Mouse (Mus musculus) hindbrain, postnatal 0 days (tissue): ENCODE results near the gene Gm17402. TPM values are rescaled to one million over a fixed set of nuclear protein-coding genes. Genes with fewer than 3 reads are reported as not detected.

Experiments used
- ATAC-seq: fragments of 200-750 bp; cut with Nextera tagmentation; 2 replicates; pipeline ENCODE4 v1.8.0; 2017; ENCODE audit warnings: mild to moderate bottlenecking, moderate TSS enrichment, moderate library complexity
- DNase-seq: peaks from one replicate; pipeline ENCODE4 v3.0.0-alpha.2; 2015; ENCODE audit warnings: low spot score
- H3K27ac ChIP-seq: fragments of 300-500 bp; sonication (generic); 2 replicates; pipeline ENCODE4 v1.5.1; 2014; ENCODE audit warnings: mild to moderate bottlenecking
- H3K27me3 ChIP-seq: fragments of 300-500 bp; sonication (generic); 2 replicates; pipeline ENCODE4 v1.6.1; 2014; ENCODE audit warnings: low read length, mixed read lengths; ENCODE audit not compliant: insufficient read depth
- H3K36me3 ChIP-seq: fragments of 300-500 bp; sonication (generic); 2 replicates; pipeline ENCODE4 v1.6.1; 2014; ENCODE audit warnings: low read length, mixed read lengths; ENCODE audit not compliant: insufficient read depth
- H3K4me1 ChIP-seq: fragments of 300-500 bp; sonication (generic); 2 replicates; pipeline ENCODE4 v1.6.1; 2014; ENCODE audit warnings: antibody characterized with exemption, low read length, mixed read lengths; ENCODE audit not compliant: insufficient read depth
- H3K4me2 ChIP-seq: fragments of 300-500 bp; sonication (generic); 2 replicates; pipeline ENCODE4 v1.6.1; 2014; ENCODE audit warnings: low read depth, mild to moderate bottlenecking, low read length, moderate library complexity, mixed read lengths
- H3K4me3 ChIP-seq: fragments of 300-500 bp; sonication (generic); 2 replicates; pipeline ENCODE4 v1.5.1; 2014; ENCODE audit warnings: low read length
- H3K9ac ChIP-seq: fragments of 300-500 bp; sonication (generic); replicated peaks from 2 replicates; pipeline ENCODE4 v1.6.1; 2014; ENCODE audit warnings: mild to moderate bottlenecking, low read length, moderate library complexity, mixed read lengths
- H3K9me3 ChIP-seq: fragments of 300-500 bp; sonication (generic); 2 replicates; pipeline ENCODE4 v1.6.1; 2016; ENCODE audit warnings: low read length, mixed read lengths
- CTCF ChIP-seq: IDR thresholded peaks from 2 replicates; pipeline ENCODE4 v1.5.1; 2016; ENCODE audit warnings: antibody characterized with exemption, control low read depth, low read depth
- WGBS: fragments of 180-500 bp; shearing (Covaris S2); extraction: QIAGEN DNeasy Blood & Tissue Kit; methylation state at CpG from one replicate; pipeline ENCODE4 v1.1.7; 2014; 5-methylcytosine and 5-hydroxymethylcytosine counted together
- polyA plus RNA-seq: library from polyadenylated mRNA; unstranded; fragments of >200 nt; fragmentation: Nextera tagmentation; extraction: Ambion mirVana; gene quantifications from 2 replicates; pipeline ENCODE4 v1.2.1, GENCODE M21; 2015
- total RNA-seq: library from RNA; depleted of rRNA; stranded (reverse); fragments of >200 nt; gene quantifications from 2 replicates; pipeline ENCODE4 v1.2.3, GENCODE M21; 2014; rRNA removed

The Gm17402 gene
- total and polyA plus RNA-seq, 2 experiments from 2014 or later: not detected

- 69% methylated on average over 12 of the region's 12 CpGs for WGBS
Observed at GRCm38 (mm10) chr3:67351406-67352127, 23.4 kb downstream of the Gm17402 start.

GRCm38 (mm10) chr3:67346674-67347073 is 28.3 kb downstream of the Gm17402 start:
- WGBS: 54% methylated on average over 2 of the region's 2 CpGs
- no peak for ATAC-seq
- H3K36me3 ChIP-seq: no peaks in the 10 kb centered on the region
- no peak for TF ChIP-seq CTCF
- no peaks in the 10 kb centered on the region for H3K4me1 ChIP-seq
- no peaks in the 10 kb centered on the region for H3K9me3 ChIP-seq
- H3K4me3 ChIP-seq: no peak overlapping the region
- H3K27me3 ChIP-seq: no peaks in the 10 kb centered on the region
- no peak for DNase-seq
- H3K9ac ChIP-seq: no peak overlapping the region
- no peak overlapping the region for H3K27ac ChIP-seq
- no peak overlapping the region for H3K4me2 ChIP-seq

More at GRCm38 (mm10) chr3:67351406-67352127, 23.4 kb downstream of the Gm17402 start:
- Histone ChIP-seq H3K27ac (no peak overlapping the region), H3K4me3 (no peak overlapping the region), H3K4me2 (no peak overlapping the region), H3K9ac (no peak overlapping the region), H3K4me1 (no peaks in the 10 kb centered on the region), H3K9me3 (no peaks in the 10 kb centered on the region), H3K36me3 (no peaks in the 10 kb centered on the region), H3K27me3 (no peaks in the 10 kb centered on the region)
- ATAC-seq (no peak), DNase-seq (no peak)
- TF ChIP-seq CTCF: no peak

- H3K9me3 ChIP-seq: no peaks in the 10 kb centered on the region
- no peaks in the 10 kb centered on the region for H3K4me1 ChIP-seq
- no peak overlapping the region for H3K9ac ChIP-seq
- H3K4me2 ChIP-seq: no peak overlapping the region
- DNase-seq: peak; percentile 83
- peak; percentile 92 for TF ChIP-seq CTCF
- no peak overlapping the region for H3K4me3 ChIP-seq
- H3K27ac ChIP-seq: no peak overlapping the region
- H3K36me3 ChIP-seq: no peaks in the 10 kb centered on the region
- WGBS: 8% methylated on average over 2 of the region's 2 CpGs
- ATAC-seq: peak; percentile 59; the same call in 1 of the 2 replicates
- H3K27me3 ChIP-seq: no peaks in the 10 kb centered on the region
Observed at GRCm38 (mm10) chr3:67344599-67344998, 30.4 kb downstream of the Gm17402 start.

GRCm38 (mm10) chr3:67343004-67343662 is 31.8 kb downstream of the Gm17402 start:
- Histone ChIP-seq H3K27me3 (no peaks in the 10 kb centered on the region), H3K9me3 (no peaks in the 10 kb centered on the region), H3K4me1 (no peaks in the 10 kb centered on the region), H3K4me2 (no peak overlapping the region), H3K9ac (no peak overlapping the region), H3K4me3 (no peak overlapping the region), H3K27ac (no peak overlapping the region), H3K36me3 (no peaks in the 10 kb centered on the region)
- 65% methylated on average over 5 of the region's 5 CpGs for WGBS
- ATAC-seq: 0 out of 2 replicates have a peak, but pooled peaks have one; percentile 43
- peak; percentile 76 for DNase-seq
- peak; percentile 77 for TF ChIP-seq CTCF

- H3K27me3 ChIP-seq: no peaks in the 10 kb centered on the region
- H3K36me3 ChIP-seq: no peaks in the 10 kb centered on the region
- DNase-seq (no peak), ATAC-seq (no peak)
- no peaks in the 10 kb centered on the region for H3K9me3 ChIP-seq
- no peak overlapping the region for H3K4me2 ChIP-seq
- H3K4me3 ChIP-seq: no peak overlapping the region
- H3K4me1 ChIP-seq: no peaks in the 10 kb centered on the region
- TF ChIP-seq CTCF: no peak
- H3K27ac ChIP-seq: no peak overlapping the region
- no peak overlapping the region for H3K9ac ChIP-seq
- 43% methylated on average over 7 of the region's 7 CpGs for WGBS
Observed at GRCm38 (mm10) chr3:67340921-67341320, 34.0 kb downstream of the Gm17402 start.

- WGBS: 65% methylated on average over 3 of the region's 3 CpGs
- Histone ChIP-seq H3K9ac (no peak overlapping the region), H3K27ac (no peak overlapping the region), H3K4me2 (no peak overlapping the region), H3K9me3 (no peaks in the 10 kb centered on the region), H3K36me3 (no peaks in the 10 kb centered on the region), H3K4me3 (no peak overlapping the region), H3K4me1 (no peaks in the 10 kb centered on the region), H3K27me3 (no peaks in the 10 kb centered on the region)
- no peak for TF ChIP-seq CTCF
- DNase-seq (no peak), ATAC-seq (no peak)
Observed at GRCm38 (mm10) chr3:67339558-67339957, 35.4 kb downstream of the Gm17402 start.

- Histone ChIP-seq H3K27me3 (no peaks in the 10 kb centered on the region), H3K4me1 (no peaks in the 10 kb centered on the region), H3K4me2 (no peak overlapping the region), H3K9me3 (no peaks in the 10 kb centered on the region), H3K9ac (no peak overlapping the region), H3K4me3 (no peak overlapping the region), H3K36me3 (no peaks in the 10 kb centered on the region), H3K27ac (no peak overlapping the region)
- DNase-seq (no peak), ATAC-seq (no peak)
- TF ChIP-seq CTCF: no peak
- whole genome bisulfite sequencing: 83% methylated on average over 4 of the region's 4 CpGs
Observed at GRCm38 (mm10) chr3:67322422-67322821, 52.5 kb downstream of the Gm17402 start.

Other genes starting within 250 kb of the Gm17402 start
- gene Mlf1, start 1.1 kb downstream of the Gm17402 start, total RNA-seq: 2.1 and 5.5 TPM in 2 replicates
- gene Mlf1, start 1.1 kb downstream of the Gm17402 start, polyA plus RNA-seq: 30.2 and 31.1 TPM in 2 replicates
- gene Gfm1, start 54.9 kb upstream of the Gm17402 start, total RNA-seq: 27.8 and 30.5 TPM in 2 replicates
- 25.1 and 26.7 TPM in 2 replicates for gene Gfm1, start 54.9 kb upstream of the Gm17402 start, polyA plus RNA-seq
- 71.7 and 78.3 TPM in 2 replicates for gene Lxn, start 88.8 kb upstream of the Gm17402 start, total RNA-seq
- gene Lxn, start 88.8 kb upstream of the Gm17402 start, polyA plus RNA-seq: 201 and 213 TPM in 2 replicates
- gene Rarres1, start 140.4 kb upstream of the Gm17402 start, total RNA-seq: 0.40 and 0.58 TPM in 2 replicates
- gene Rarres1, start 140.4 kb upstream of the Gm17402 start, polyA plus RNA-seq: 2.7 and 3.4 TPM in 2 replicates
- gene Mfsd1, start 207.6 kb upstream of the Gm17402 start, total RNA-seq: 31.0 and 35.0 TPM in 2 replicates
- 32.6 and 36.1 TPM in 2 replicates for gene Mfsd1, start 207.6 kb upstream of the Gm17402 start, polyA plus RNA-seq